Mouse (Mus musculus) E14TG2a.4 (cell line): ENCODE results near the gene Dpp3.

ENCODE experiments used
- CTCF ChIP-seq: conservative IDR thresholded peaks from 2 replicates; pipeline ENCODE4 v1.5.1; 2014; ENCODE audit warnings: low read length
- NANOG ChIP-seq: IDR thresholded peaks from 2 replicates; pipeline ENCODE4 v1.6.1; 2014; ENCODE audit warnings: borderline replicate concordance, low read length, mixed read lengths
- POU5F1 ChIP-seq: IDR thresholded peaks from 2 replicates; pipeline ENCODE4 v1.6.1; 2014; ENCODE audit warnings: low read length, borderline replicate concordance

GRCm38 (mm10) chr19:4876241-4876640 is 51.8 kb downstream of the Dpp3 start:
- TF ChIP-seq CTCF = no peak
- TF ChIP-seq POU5F1 = no peak
- no peak for TF ChIP-seq NANOG
